Mouse (Mus musculus): ENCODE results near the gene Minos1.

DNA sequence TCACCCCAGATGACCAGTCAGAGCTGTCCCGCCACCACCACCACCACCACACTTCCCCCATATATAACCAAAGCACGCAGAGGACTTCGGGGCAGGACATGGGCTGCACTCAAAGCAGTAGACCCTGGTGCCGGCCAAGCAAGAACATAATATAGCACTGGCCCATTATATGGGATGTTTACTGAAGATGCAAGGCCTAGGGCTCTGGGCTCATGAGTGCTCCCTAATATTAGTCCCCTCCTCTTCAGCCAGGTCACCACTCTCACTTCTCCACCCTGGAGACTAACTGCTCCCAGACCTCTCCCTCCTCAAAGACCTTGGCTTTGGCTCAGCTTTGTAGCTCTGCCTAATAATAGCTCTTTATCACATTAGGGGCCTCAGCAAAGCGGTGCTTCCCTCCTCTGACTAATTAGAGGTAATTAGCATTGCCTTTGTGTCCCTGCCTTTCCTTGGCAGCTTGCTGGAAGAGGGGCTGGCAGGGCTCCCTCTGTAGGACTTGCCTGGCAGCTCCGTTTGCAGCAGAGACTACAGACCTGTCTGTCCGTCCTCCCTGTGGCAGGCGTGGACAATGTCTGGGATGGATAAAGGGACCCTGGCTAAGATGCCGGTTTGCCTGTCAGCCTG, 76.5 kb downstream of the Minos1 start:
- TF ChIP-seq CTCF (IDR thresholded peaks at IDR 0.05) (0 out of 2 replicates have a peak, but pooled peaks have one; percentile 1), EP300 (IDR thresholded peaks at IDR 0.05) (no peak)
